Mouse (Mus musculus): ENCODE data around the gene Nup62cl.

- no peak for TF ChIP-seq CTCF (IDR thresholded peaks at IDR 0.05)
- no peak for TF ChIP-seq EP300 (IDR thresholded peaks at IDR 0.05)
These were observed 1.3 kb downstream of the Nup62cl start for GRCm38 (mm10) chrX:140060886-140061874.

All from lung, postnatal 0 days (tissue).